Mouse (Mus musculus) splenic B cell, adult 2 months (primary cell): ENCODE results near the gene Ttc32.
A peak's percentile ranks its signal among the peaks of the same experiment; 100 is the strongest.

Experiments used
- DNase-seq: peaks from one replicate; pipeline ENCODE4 v3.0.0-alpha.2; 2011; ENCODE audit warnings: low read depth, low spot score
- H3K27me3 ChIP-seq: 2 replicates; pipeline ENCODE4 v1.6.1; 2012; ENCODE audit warnings: mild to moderate bottlenecking, low read length, moderate library complexity, mixed read lengths; ENCODE audit not compliant: control insufficient read depth, poor library complexity, insufficient read depth, severe bottlenecking
- H3K36me3 ChIP-seq: 2 replicates; pipeline ENCODE4 v1.6.1; 2012; ENCODE audit warnings: mild to moderate bottlenecking, low read length, moderate library complexity, mixed read lengths; ENCODE audit not compliant: control insufficient read depth, poor library complexity, insufficient read depth, severe bottlenecking

Gene Ttc32

GRCm38 (mm10) chr12:9029506-9029887, 300 bp upstream of the Ttc32 start:
- H3K36me3 ChIP-seq = no peaks in the 10 kb centered on the region
- no peaks in the 10 kb centered on the region for H3K27me3 ChIP-seq
- no peak for DNase-seq

- DNase-seq = no peak
- no peaks in the 10 kb centered on the region for H3K27me3 ChIP-seq
- no peaks in the 10 kb centered on the region for H3K36me3 ChIP-seq
Observed at GRCm38 (mm10) chr12:9031166-9031565, 1.4 kb downstream of the Ttc32 start.

GRCm38 (mm10) chr12:9033140-9033539, 3.3 kb downstream of the Ttc32 start:
- DNase-seq = no peak
- 0 out of 2 replicates have a peak, but pooled peaks cover 2% of the 10 kb centered on the region for H3K36me3 ChIP-seq
- no peaks in the 10 kb centered on the region for H3K27me3 ChIP-seq

- H3K36me3 ChIP-seq = peaks cover 2% of the 10 kb centered on the region; the same call in 1 of the 2 replicates
- no peaks in the 10 kb centered on the region for H3K27me3 ChIP-seq
- DNase-seq = no peak
Observed at GRCm38 (mm10) chr12:9036409-9036808, 6.6 kb downstream of the Ttc32 start.

- no peaks in the 10 kb centered on the region; the same call in 1 of the 2 replicates for H3K27me3 ChIP-seq
- peak; percentile 48 for DNase-seq
- peaks cover 2% of the 10 kb centered on the region; the same call in 1 of the 2 replicates for H3K36me3 ChIP-seq
Observed at GRCm38 (mm10) chr12:9040177-9040576, 10.4 kb downstream of the Ttc32 start.

- DNase-seq = no peak
- no peaks in the 10 kb centered on the region; the same call in 1 of the 2 replicates for H3K27me3 ChIP-seq
- peaks cover 2% of the 10 kb centered on the region; the same call in 1 of the 2 replicates for H3K36me3 ChIP-seq
Observed at GRCm38 (mm10) chr12:9040686-9041085, 10.9 kb downstream of the Ttc32 start.

GRCm38 (mm10) chr12:9042316-9042715, 12.5 kb downstream of the Ttc32 start:
- Histone ChIP-seq H3K27me3 (no peaks in the 10 kb centered on the region; the same call in 1 of the 2 replicates), H3K36me3 (peaks cover under 1% of the 10 kb centered on the region; the same call in 1 of the 2 replicates)
- no peak for DNase-seq

GRCm38 (mm10) chr12:9042759-9043158, 13.0 kb downstream of the Ttc32 start:
- Histone ChIP-seq H3K36me3 (no peaks in the 10 kb centered on the region; the same call in 1 of the 2 replicates), H3K27me3 (no peaks in the 10 kb centered on the region; the same call in 1 of the 2 replicates)
- no peak for DNase-seq

- H3K36me3 ChIP-seq = no peaks in the 10 kb centered on the region
- DNase-seq = no peak
- H3K27me3 ChIP-seq = no peaks in the 10 kb centered on the region; the same call in 1 of the 2 replicates
Observed at GRCm38 (mm10) chr12:9044666-9045065, 14.9 kb downstream of the Ttc32 start.

- Histone ChIP-seq H3K36me3 (no peaks in the 10 kb centered on the region), H3K27me3 (no peaks in the 10 kb centered on the region; the same call in 1 of the 2 replicates)
- no peak for DNase-seq
Observed at GRCm38 (mm10) chr12:9046674-9047073, 16.9 kb downstream of the Ttc32 start.

GRCm38 (mm10) chr12:9048090-9048489, 18.3 kb downstream of the Ttc32 start:
- no peaks in the 10 kb centered on the region for H3K27me3 ChIP-seq
- DNase-seq = no peak
- no peaks in the 10 kb centered on the region for H3K36me3 ChIP-seq

- no peak for DNase-seq
- Histone ChIP-seq H3K27me3 (no peaks in the 10 kb centered on the region), H3K36me3 (no peaks in the 10 kb centered on the region)
Observed at GRCm38 (mm10) chr12:9050824-9051223, 21.0 kb downstream of the Ttc32 start.

- Histone ChIP-seq H3K27me3 (no peaks in the 10 kb centered on the region), H3K36me3 (no peaks in the 10 kb centered on the region)
- peak; percentile 88 for DNase-seq
Observed at GRCm38 (mm10) chr12:9052075-9052829, 22.5 kb downstream of the Ttc32 start.

- DNase-seq = no peak
- Histone ChIP-seq H3K36me3 (no peaks in the 10 kb centered on the region), H3K27me3 (no peaks in the 10 kb centered on the region)
Observed at GRCm38 (mm10) chr12:9053345-9053744, 23.5 kb downstream of the Ttc32 start.

GRCm38 (mm10) chr12:9054012-9054411, 24.2 kb downstream of the Ttc32 start:
- Histone ChIP-seq H3K27me3 (no peaks in the 10 kb centered on the region), H3K36me3 (no peaks in the 10 kb centered on the region)
- DNase-seq = no peak
